Mouse (Mus musculus) retina, adult 2 months (tissue): ENCODE results near the gene Ccdc86.
A peak's percentile ranks its signal among the peaks of the same experiment; 100 is the strongest.

Experiments
- DNase-seq: peaks from one replicate; pipeline ENCODE4 v3.0.0-alpha.2; 2012; ENCODE audit warnings: low read depth, low spot score

Gene Ccdc86

GRCm38 (mm10) chr19:10949558-10949957, 492 bp upstream of the Ccdc86 start:
- DNase-seq, result no peak

- no peak for DNase-seq
Measured at GRCm38 (mm10) chr19:10948416-10948815, 650 bp downstream of the Ccdc86 start.

- DNase-seq, result no peak
Measured at GRCm38 (mm10) chr19:10947219-10947618, 1.8 kb downstream of the Ccdc86 start.

- DNase-seq, result no peak
Measured at GRCm38 (mm10) chr19:10946506-10946905, 2.6 kb downstream of the Ccdc86 start.

GRCm38 (mm10) chr19:10943955-10944354, 5.1 kb downstream of the Ccdc86 start:
- DNase-seq, result no peak

- no peak for DNase-seq
Measured at GRCm38 (mm10) chr19:10940801-10941457, 8.1 kb downstream of the Ccdc86 start.

- peak; percentile 48 for DNase-seq
Measured at GRCm38 (mm10) chr19:10940097-10940800, 8.8 kb downstream of the Ccdc86 start.

GRCm38 (mm10) chr19:10938771-10939170, 10.3 kb downstream of the Ccdc86 start:
- DNase-seq, result no peak

- no peak for DNase-seq
Measured at GRCm38 (mm10) chr19:10937110-10937563, 11.9 kb downstream of the Ccdc86 start, which contains the start of gene Ptgdr2. Gene Ptgdr2 (plus strand): TSS chr19:10937160.

- DNase-seq, result no peak
Measured at GRCm38 (mm10) chr19:10936077-10936476, 13.0 kb downstream of the Ccdc86 start.

GRCm38 (mm10) chr19:10935029-10935428, 14.0 kb downstream of the Ccdc86 start:
- no peak for DNase-seq

GRCm38 (mm10) chr19:10930641-10931040, 18.4 kb downstream of the Ccdc86 start:
- DNase-seq, result no peak

- no peak for DNase-seq
Measured at GRCm38 (mm10) chr19:10926666-10927065, 22.4 kb downstream of the Ccdc86 start.

GRCm38 (mm10) chr19:10926123-10926621, 22.9 kb downstream of the Ccdc86 start:
- DNase-seq, result no peak

GRCm38 (mm10) chr19:10924220-10924619, 24.8 kb downstream of the Ccdc86 start:
- DNase-seq, result no peak

GRCm38 (mm10) chr19:10921058-10921457, 28.0 kb downstream of the Ccdc86 start:
- no peak for DNase-seq

GRCm38 (mm10) chr19:10920532-10920931, 28.5 kb downstream of the Ccdc86 start, which contains the start of gene Zp1:
Gene Zp1 (minus strand): TSS chr19:10920632.
- no peak for DNase-seq

GRCm38 (mm10) chr19:10918321-10918991, 30.6 kb downstream of the Ccdc86 start:
- DNase-seq, result no peak

- no peak for DNase-seq
Measured at GRCm38 (mm10) chr19:10916506-10916905, 32.6 kb downstream of the Ccdc86 start.

- DNase-seq, result no peak
Measured at GRCm38 (mm10) chr19:10914870-10915269, 34.2 kb downstream of the Ccdc86 start.

- no peak for DNase-seq
Measured at GRCm38 (mm10) chr19:10914291-10914690, 34.8 kb downstream of the Ccdc86 start.

- DNase-seq, result no peak
Measured at GRCm38 (mm10) chr19:10909087-10909721, 39.9 kb downstream of the Ccdc86 start.
